Mouse (Mus musculus) heart, postnatal 0 days (tissue): ENCODE results near the gene Hspb2. TPM values are rescaled to one million over a fixed set of nuclear protein-coding genes. Genes with fewer than 3 reads are reported as not detected.

Experiments used
- ATAC-seq: fragments of 200-750 bp; cut with Nextera tagmentation; 2 replicates; pipeline ENCODE4 v1.8.0; 2017; ENCODE audit warnings: low read depth, moderate number of reproducible peaks, moderate library complexity; ENCODE audit not compliant: insufficient read depth
- DNase-seq: peaks from one replicate; pipeline ENCODE4 v3.0.0-alpha.2; 2016; ENCODE audit warnings: low spot score
- H3K27ac ChIP-seq: fragments of 300-500 bp; sonication (generic); 2 replicates; pipeline ENCODE4 v1.5.1; 2014; ENCODE audit warnings: low read depth, mild to moderate bottlenecking
- H3K27me3 ChIP-seq: fragments of 300-500 bp; sonication (generic); 2 replicates; pipeline ENCODE4 v1.6.1; 2014; ENCODE audit warnings: low read length, mixed read lengths; ENCODE audit not compliant: control insufficient read depth, insufficient read depth
- H3K36me3 ChIP-seq: fragments of 300-500 bp; sonication (generic); replicated peaks from 2 replicates; pipeline ENCODE4 v1.6.1; 2014; ENCODE audit warnings: low read length, mixed read lengths; ENCODE audit not compliant: control insufficient read depth, insufficient read depth
- H3K4me1 ChIP-seq: fragments of 300-500 bp; sonication (generic); 2 replicates; pipeline ENCODE4 v1.6.1; 2014; ENCODE audit warnings: antibody characterized with exemption; ENCODE audit not compliant: control insufficient read depth, insufficient read depth
- H3K4me2 ChIP-seq: fragments of 300-500 bp; sonication (generic); 2 replicates; pipeline ENCODE4 v1.6.1; 2014; ENCODE audit warnings: low read depth, mild to moderate bottlenecking, low read length, moderate library complexity
- H3K4me3 ChIP-seq: fragments of 300-500 bp; sonication (generic); 2 replicates; pipeline ENCODE4 v1.5.1; 2014; ENCODE audit warnings: low read depth, low read length
- H3K9ac ChIP-seq: fragments of 300-500 bp; sonication (generic); replicated peaks from 2 replicates; pipeline ENCODE4 v1.6.1; 2014; ENCODE audit warnings: low read depth, low read length, mixed read lengths
- H3K9me3 ChIP-seq: fragments of 300-500 bp; sonication (generic); replicated peaks from 2 replicates; pipeline ENCODE4 v1.6.1; 2016; ENCODE audit warnings: low read length; ENCODE audit not compliant: control insufficient read depth
- CTCF ChIP-seq: IDR thresholded peaks from 2 replicates; pipeline ENCODE4 v1.5.1; 2016; ENCODE audit warnings: antibody characterized with exemption, control low read depth, low read depth
- EP300 ChIP-seq: IDR thresholded peaks from 2 replicates; pipeline ENCODE4 v1.6.1; 2016; ENCODE audit warnings: antibody characterized with exemption, low read depth
- WGBS: fragments of 180-500 bp; shearing (Covaris S2); extraction: QIAGEN DNeasy Blood & Tissue Kit; methylation state at CpG from one replicate; pipeline ENCODE4 v1.1.7; 2014; 5-methylcytosine and 5-hydroxymethylcytosine counted together
- polyA plus RNA-seq: library from polyadenylated mRNA; unstranded; fragments of >200 nt; fragmentation: Nextera tagmentation; extraction: Ambion mirVana; gene quantifications from 2 replicates; pipeline ENCODE4 v1.2.1, GENCODE M21; 2015
- total RNA-seq: library from RNA; depleted of rRNA; stranded (reverse); fragments of >200 nt; gene quantifications from 2 replicates; pipeline ENCODE4 v1.2.3, GENCODE M21; 2014; ENCODE audit warnings: low replicate concordance

The Hspb2 gene
- total and polyA plus RNA-seq, 2 experiments from 2014 or later: 241 to 313 TPM

GRCm38 (mm10) chr9:50782155-50782554 lies 30.0 kb upstream of the Hspb2 start:
- H3K27ac ChIP-seq: no peak overlapping the region
- H3K36me3 ChIP-seq: peaks cover 74% of the 10 kb centered on the region
- no peaks in the 10 kb centered on the region for H3K9me3 ChIP-seq
- TF ChIP-seq EP300: no peak
- TF ChIP-seq CTCF: peak; percentile 43
- 83% methylated on average over 2 of the region's 2 CpGs for WGBS
- H3K27me3 ChIP-seq: no peaks in the 10 kb centered on the region
- H3K4me2 ChIP-seq: no peak overlapping the region
- ATAC-seq (no peak), DNase-seq (no peak)
- no peak overlapping the region for H3K9ac ChIP-seq
- H3K4me1 ChIP-seq: no peaks in the 10 kb centered on the region
- no peak overlapping the region for H3K4me3 ChIP-seq

DNA sequence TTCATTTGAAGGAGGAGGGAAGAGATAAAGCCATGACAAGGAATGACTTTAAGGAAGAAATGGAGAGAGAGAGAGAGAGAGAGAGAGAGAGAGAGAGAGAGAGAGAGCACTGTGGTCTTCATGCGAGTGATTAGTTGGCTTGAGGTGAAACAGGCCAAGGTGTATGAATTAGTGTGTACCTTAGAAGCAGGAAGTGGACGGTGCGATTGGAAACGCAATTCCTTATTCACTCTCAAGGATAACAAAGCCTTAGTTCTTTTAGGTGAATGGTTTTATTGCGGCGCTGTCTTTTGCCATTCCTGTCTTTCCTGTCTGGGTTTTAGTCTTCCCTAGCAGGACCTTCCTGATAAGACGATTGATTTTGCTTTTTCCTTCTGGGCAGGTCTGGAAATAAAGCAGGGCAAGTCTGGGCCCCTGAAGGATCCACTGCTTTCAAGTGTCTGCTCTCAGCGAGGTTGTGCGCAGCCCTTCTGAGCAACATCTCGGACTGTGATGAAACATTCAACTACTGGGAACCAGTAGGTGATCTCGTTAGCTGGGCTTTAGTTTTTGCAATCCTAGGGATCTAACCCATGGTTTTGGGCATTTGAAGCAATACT lies 24.1 kb upstream of the Hspb2 start:
- peaks cover 32% of the 10 kb centered on the region; the same call in 1 of the 2 replicates for H3K36me3 ChIP-seq
- WGBS: 55% methylated on average over 11 of the region's 11 CpGs
- H3K9ac ChIP-seq: peak overlapping the region; percentile 84; the same call in 1 of the 2 replicates
- no peak overlapping the region for H3K27ac ChIP-seq
- no peaks in the 10 kb centered on the region for H3K27me3 ChIP-seq
- TF ChIP-seq EP300 (no peak), CTCF (no peak)
- peaks cover 14% of the 10 kb centered on the region; the same call in 1 of the 2 replicates for H3K4me1 ChIP-seq
- H3K4me2 ChIP-seq: peak overlapping the region; percentile 80
- ATAC-seq (no peak), DNase-seq (no peak)
- peak overlapping the region; percentile 92 for H3K4me3 ChIP-seq
- H3K9me3 ChIP-seq: no peaks in the 10 kb centered on the region

GRCm38 (mm10) chr9:50775662-50776126 lies 23.5 kb upstream of the Hspb2 start:
- Histone ChIP-seq H3K9ac (peak overlapping the region; percentile 84), H3K4me2 (peak overlapping the region; percentile 80), H3K36me3 (peaks cover 30% of the 10 kb centered on the region; the same call in 1 of the 2 replicates), H3K4me3 (peak overlapping the region; percentile 92), H3K4me1 (peaks cover 14% of the 10 kb centered on the region; the same call in 1 of the 2 replicates), H3K27me3 (no peaks in the 10 kb centered on the region), H3K27ac (no peak overlapping the region), H3K9me3 (no peaks in the 10 kb centered on the region)
- no peak for TF ChIP-seq CTCF
- no peak for TF ChIP-seq EP300
- ATAC-seq: peak; percentile 28; the same call in 1 of the 2 replicates
- WGBS: 0% methylated on average over 30 of the region's 30 CpGs
- DNase-seq: no peak

DNA sequence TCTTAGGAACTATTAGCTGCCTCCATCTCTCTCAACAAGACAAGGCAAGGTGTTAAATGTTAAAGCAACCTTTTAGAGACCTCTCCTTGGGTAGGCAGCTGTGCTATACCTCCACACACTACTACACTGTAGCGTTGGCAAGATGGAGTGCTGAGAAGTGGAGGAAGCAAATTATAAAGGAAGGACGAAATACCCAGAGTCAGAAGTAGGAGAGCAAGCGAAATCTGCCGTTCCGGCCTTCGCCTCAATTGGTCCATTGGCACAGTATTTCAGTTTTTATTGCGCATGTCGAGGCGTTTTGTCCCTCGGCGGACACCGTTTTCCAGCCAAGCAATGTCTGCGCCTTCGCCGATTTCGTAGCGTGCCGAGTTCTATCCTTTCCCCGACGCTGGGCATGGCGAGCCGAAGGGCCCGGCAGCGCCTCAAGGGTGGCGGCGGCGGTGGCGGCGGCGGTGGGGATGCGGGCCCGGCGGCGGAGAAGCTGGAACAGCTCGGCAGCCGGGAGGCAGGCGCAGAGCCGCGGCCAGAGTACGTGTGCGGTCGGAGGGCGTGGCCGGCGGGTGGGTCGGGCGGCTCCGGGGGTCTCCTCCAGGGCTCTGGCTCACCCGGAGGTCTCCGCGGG lies 22.9 kb upstream of the Hspb2 start, which contains the start of the genes Alg9 and 1110032A03Rik:
Gene Alg9, plus strand, starts transcription at position 29 of the 622 bp plus-strand sequence.
Gene 1110032A03Rik, minus strand, starts transcription at position 530 of the 622 bp plus-strand sequence.
- H3K27ac ChIP-seq: peak within 1 kb of the TSS; percentile 63
- DNase-seq (peak; percentile 75), ATAC-seq (peak; percentile 63)
- WGBS: under 1% methylated on average over 42 of the region's 51 CpGs
- no peak for TF ChIP-seq EP300
- TF ChIP-seq CTCF: no peak
- no peaks in the 10 kb centered on the region for H3K27me3 ChIP-seq
- peak within 1 kb of the TSS; percentile 92 for H3K4me3 ChIP-seq
- peak within 1 kb of the TSS; percentile 84 for H3K9ac ChIP-seq
- H3K9me3 ChIP-seq: no peaks in the 10 kb centered on the region
- H3K36me3 ChIP-seq: peaks cover 27% of the 10 kb centered on the region; the same call in 1 of the 2 replicates
- H3K4me1 ChIP-seq: peaks cover 14% of the 10 kb centered on the region; the same call in 1 of the 2 replicates
- peak within 1 kb of the TSS; percentile 80 for H3K4me2 ChIP-seq

GRCm38 (mm10) chr9:50774026-50774462 lies 21.9 kb upstream of the Hspb2 start:
- Histone ChIP-seq H3K36me3 (peaks cover 16% of the 10 kb centered on the region; the same call in 1 of the 2 replicates), H3K9me3 (no peaks in the 10 kb centered on the region), H3K4me3 (no peak overlapping the region), H3K27ac (no peak overlapping the region), H3K4me2 (peak overlapping the region; percentile 80), H3K9ac (0 out of 2 replicates have a peak overlapping the region, but pooled peaks have one; percentile 84), H3K27me3 (no peaks in the 10 kb centered on the region), H3K4me1 (peaks cover 21% of the 10 kb centered on the region; the same call in 1 of the 2 replicates)
- no peak for DNase-seq
- no peak for TF ChIP-seq CTCF
- TF ChIP-seq EP300: no peak
- no peak for ATAC-seq
- WGBS: 74% methylated on average over 4 of the region's 4 CpGs
